9 mouse cellular contexts compared by ENCODE assay signal in genomic region chr17:33782067-33782466, GRCm38 (mm10). TPM values are rescaled to one million over a fixed set of nuclear protein-coding genes. Genes with fewer than 3 reads are reported as not detected.
DNase-seq lines count a peak whose midpoint lies in the region; ATAC-seq lines count a peak whose summit lies in the region.
"Had no signal": no experiment of that assay in that cellular context is flagged by ENCODE, and none has a peak within 500 bp of the region (broad histone marks: within the 10 kb centered on the region; RNA-seq: fewer than 3 reads in every experiment).

No protein-coding gene starts in this region.

- WGBS in forebrain, embryonic 10.5 days = 34% methylated on average over 4 of the region's 4 CpGs
- WGBS in limb, embryonic 11.5 days = 37% methylated on average over 4 of the region's 4 CpGs
- 29% methylated on average over 4 of the region's 4 CpGs for WGBS in stomach, embryonic 15.5 days

- peak overlapping the region; percentile 87 for H3K27ac ChIP-seq in forebrain, embryonic 10.5 days
- no peak overlapping the region for H3K27ac ChIP-seq in limb, embryonic 11.5 days (replicated peaks; ENCODE audit: low read depth, low read length)
- H3K27ac ChIP-seq in stomach, embryonic 15.5 days = peak overlapping the region; percentile 87; the same call in 1 of the 2 replicates

- no peak for ATAC-seq in limb, embryonic 11.5 days (ENCODE audit: insufficient number of reproducible peaks, low FRiP score, low TSS enrichment, low read depth)
- no peak for ATAC-seq in stomach, embryonic 15.5 days (ENCODE audit: insufficient read depth, low FRiP score, low read depth)
- no peak for ATAC-seq in megakaryocyte progenitor cell, adult 5-6 weeks (replicated peaks; ENCODE audit: poor library complexity)

- peak overlapping the region; percentile 58; the same call in 1 of the 2 replicates for H3K9ac ChIP-seq in limb, embryonic 11.5 days (ENCODE audit: low read length)
- H3K9ac ChIP-seq in stomach, embryonic 15.5 days = no peak overlapping the region

- peaks cover 18% of the 10 kb centered on the region for H3K27me3 ChIP-seq in forebrain, embryonic 10.5 days (ENCODE audit: poor library complexity, severe bottlenecking)
- H3K27me3 ChIP-seq in limb, embryonic 11.5 days (ENCODE audit: control insufficient read depth, insufficient read depth, low read length) = no peaks in the 10 kb centered on the region
- no peaks in the 10 kb centered on the region for H3K27me3 ChIP-seq in stomach, embryonic 15.5 days (replicated peaks)

- peak overlapping the region; percentile 62 for H3K4me3 ChIP-seq in forebrain, embryonic 10.5 days
- H3K4me3 ChIP-seq in limb, embryonic 11.5 days (ENCODE audit: low read depth, low read length) = no peak overlapping the region
- peak overlapping the region; percentile 45 for H3K4me3 ChIP-seq in stomach, embryonic 15.5 days (replicated peaks)

- peaks cover 18% of the 10 kb centered on the region for H3K36me3 ChIP-seq in forebrain, embryonic 10.5 days (replicated peaks)
- peaks cover 3% of the 10 kb centered on the region; the same call in 1 of the 2 replicates for H3K36me3 ChIP-seq in limb, embryonic 11.5 days (ENCODE audit: control insufficient read depth, insufficient read depth, low read length)
- H3K36me3 ChIP-seq in stomach, embryonic 15.5 days = no peaks in the 10 kb centered on the region

- peak; percentile 22 for DNase-seq in retina, postnatal 1 day
- DNase-seq in retina, embryonic 14.5 days (ENCODE audit: low spot score) = no peak
- DNase-seq in forebrain, embryonic 10.5 days (ENCODE audit: extremely low spot score, low spot score) = no peak
- DNase-seq in limb, embryonic 11.5 days (ENCODE audit: low spot score) = no peak
- no peak for DNase-seq in urinary bladder, postnatal 14 days (ENCODE audit: low spot score)
- no peak for DNase-seq in thymus, postnatal 10 days (ENCODE audit: low spot score in 2 of 2)

- peak overlapping the region; percentile 60 for H3K4me2 ChIP-seq in limb, embryonic 11.5 days (ENCODE audit: low read depth, severe bottlenecking)
- H3K4me2 ChIP-seq in stomach, embryonic 15.5 days = peak overlapping the region; percentile 81

- H3K9me3 ChIP-seq in forebrain, embryonic 10.5 days = no peaks in the 10 kb centered on the region
- no peaks in the 10 kb centered on the region for H3K9me3 ChIP-seq in limb, embryonic 11.5 days (ENCODE audit: control insufficient read depth, low read length)
- H3K9me3 ChIP-seq in stomach, embryonic 15.5 days = no peaks in the 10 kb centered on the region

- H3K4me1 ChIP-seq in forebrain, embryonic 10.5 days = peaks cover 56% of the 10 kb centered on the region
- peaks cover 23% of the 10 kb centered on the region for H3K4me1 ChIP-seq in limb, embryonic 11.5 days (ENCODE audit: control insufficient read depth, insufficient read depth, low read length)
- peaks cover 35% of the 10 kb centered on the region for H3K4me1 ChIP-seq in stomach, embryonic 15.5 days

RNA-seq across cellular contexts. Expression of gene Angptl4, which starts 0.4 kb away (rescaled TPM):
- polyA plus RNA-seq in forebrain, embryonic 10.5 days (2016; fragmentation: Nextera tagmentation; extraction: Ambion mirVana) = 21.4 and 22.4 TPM in 2 replicates
- 37.9 and 43.6 TPM in 2 replicates for polyA plus RNA-seq in limb, embryonic 11.5 days (2014; fragmentation: Nextera tagmentation; extraction: Ambion mirVana)
- polyA plus RNA-seq in stomach, embryonic 15.5 days (2015; fragmentation: Nextera tagmentation; extraction: Ambion mirVana) = 22.6 and 24.7 TPM in 2 replicates
- total RNA-seq in megakaryocyte progenitor cell, adult 5-6 weeks (2015) = 7.3 and 9.2 TPM in 2 replicates
- total RNA-seq in megakaryocyte progenitor cell, adult 5-6 weeks (2017) = 8.4 and 9.7 TPM in 2 replicates
- total RNA-seq: neutrophil, adult 5-6 weeks had no signal

RNA-seq across cellular contexts. Expression of gene Rab11b, which starts 21.7 kb away (rescaled TPM):
- 338 and 346 TPM in 2 replicates for polyA plus RNA-seq in forebrain, embryonic 10.5 days (2016; fragmentation: Nextera tagmentation; extraction: Ambion mirVana)
- polyA plus RNA-seq in limb, embryonic 11.5 days (2014; fragmentation: Nextera tagmentation; extraction: Ambion mirVana) = 270 and 277 TPM in 2 replicates
- 249 and 270 TPM in 2 replicates for polyA plus RNA-seq in stomach, embryonic 15.5 days (2015; fragmentation: Nextera tagmentation; extraction: Ambion mirVana)
- 75.7 and 89.0 TPM in 2 replicates for total RNA-seq in megakaryocyte progenitor cell, adult 5-6 weeks (2015)
- total RNA-seq in megakaryocyte progenitor cell, adult 5-6 weeks (2017) = 24.4 and 30.6 TPM in 2 replicates

RNA-seq across cellular contexts. Expression of gene Kank3, which starts 28.3 kb away (rescaled TPM):
- 22.7 and 27.9 TPM in 2 replicates for polyA plus RNA-seq in forebrain, embryonic 10.5 days (2016; fragmentation: Nextera tagmentation; extraction: Ambion mirVana)
- 23.0 and 25.1 TPM in 2 replicates for polyA plus RNA-seq in limb, embryonic 11.5 days (2014; fragmentation: Nextera tagmentation; extraction: Ambion mirVana)
- polyA plus RNA-seq in stomach, embryonic 15.5 days (2015; fragmentation: Nextera tagmentation; extraction: Ambion mirVana) = 31.4 and 31.5 TPM in 2 replicates
- 9.6 and 12.7 TPM in 2 replicates for total RNA-seq in megakaryocyte progenitor cell, adult 5-6 weeks (2015)
- total RNA-seq in megakaryocyte progenitor cell, adult 5-6 weeks (2017) = 5.7 and 9.7 TPM in 2 replicates

RNA-seq across cellular contexts. Expression of gene Rps28, which starts 42.3 kb away (rescaled TPM):
- polyA plus RNA-seq in forebrain, embryonic 10.5 days (2016; fragmentation: Nextera tagmentation; extraction: Ambion mirVana) = 848 and 864 TPM in 2 replicates
- polyA plus RNA-seq in limb, embryonic 11.5 days (2014; fragmentation: Nextera tagmentation; extraction: Ambion mirVana) = 1,083 and 1,144 TPM in 2 replicates
- polyA plus RNA-seq in stomach, embryonic 15.5 days (2015; fragmentation: Nextera tagmentation; extraction: Ambion mirVana) = 888 and 917 TPM in 2 replicates
- total RNA-seq in megakaryocyte progenitor cell, adult 5-6 weeks (2015) = 1,132 and 1,209 TPM in 2 replicates
- 2,303 and 3,173 TPM in 2 replicates for total RNA-seq in megakaryocyte progenitor cell, adult 5-6 weeks (2017)

RNA-seq across cellular contexts. Expression of gene Ndufa7, which starts 42.3 kb away (rescaled TPM):
- polyA plus RNA-seq in forebrain, embryonic 10.5 days (2016; fragmentation: Nextera tagmentation; extraction: Ambion mirVana) = 439 and 441 TPM in 2 replicates
- 457 and 474 TPM in 2 replicates for polyA plus RNA-seq in limb, embryonic 11.5 days (2014; fragmentation: Nextera tagmentation; extraction: Ambion mirVana)
- polyA plus RNA-seq in stomach, embryonic 15.5 days (2015; fragmentation: Nextera tagmentation; extraction: Ambion mirVana) = 459 and 493 TPM in 2 replicates
- 161 and 174 TPM in 2 replicates for total RNA-seq in megakaryocyte progenitor cell, adult 5-6 weeks (2015)
- 122 and 151 TPM in 2 replicates for total RNA-seq in megakaryocyte progenitor cell, adult 5-6 weeks (2017)
